Mouse (Mus musculus): Measurements from ENCODE around the gene Slc7a4. TPM values are rescaled to one million over a fixed set of nuclear protein-coding genes. Genes with fewer than 3 reads are reported as not detected.
A peak's percentile ranks its signal among the peaks of the same experiment; 100 is the strongest.

Slc7a4 gene
- polyA plus RNA-seq, 1 experiment: not detected

DNA sequence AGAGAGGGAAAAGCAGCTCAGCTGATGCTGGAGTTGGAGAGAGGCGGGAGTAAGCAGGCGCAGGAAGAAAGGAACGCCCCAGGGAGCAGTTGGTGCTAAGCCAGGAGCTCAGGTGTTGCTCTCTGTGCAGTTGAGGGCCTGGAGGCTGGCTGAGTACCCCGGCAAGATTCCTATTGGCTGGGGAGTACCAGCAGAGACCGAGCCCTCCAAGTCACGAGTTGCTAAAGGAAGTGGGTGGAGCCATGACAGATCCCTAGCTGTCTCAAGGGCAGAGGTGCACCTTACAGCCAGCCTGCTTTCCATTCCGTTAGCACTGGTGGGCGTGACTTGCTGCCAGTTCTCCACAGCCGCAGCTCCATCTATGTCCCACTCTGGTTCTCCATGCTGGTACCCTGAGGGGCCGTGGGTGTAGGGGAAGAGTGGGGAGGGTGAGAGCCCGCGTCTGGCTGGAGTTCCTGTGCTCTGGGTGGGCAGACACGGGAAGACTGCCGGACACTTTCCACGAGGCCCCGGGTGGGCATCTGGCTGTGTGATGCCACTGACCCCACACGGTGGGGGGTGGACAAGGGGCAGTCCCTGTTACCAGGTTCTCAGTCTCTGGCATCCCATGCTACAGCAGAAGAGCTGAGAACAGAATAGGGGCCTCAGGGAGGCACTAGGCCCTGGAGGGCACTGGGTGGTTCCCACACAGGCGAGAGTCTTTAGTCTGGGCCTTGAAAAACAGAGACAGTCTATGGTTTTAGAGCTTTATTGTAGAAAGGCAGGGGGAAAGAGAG is 28.9 kb downstream of the Slc7a4 start:
- Histone ChIP-seq H3K27ac (replicated peaks; ENCODE audit: low read depth, low read length) (no peak overlapping the region), H3K4me1 (ENCODE audit: control insufficient read depth, insufficient read depth, insufficient read length, low read length) (no peaks in the 10 kb centered on the region), H3K4me3 (ENCODE audit: insufficient read depth, low read depth, low read length) (peak overlapping the region; percentile 36)

DNA sequence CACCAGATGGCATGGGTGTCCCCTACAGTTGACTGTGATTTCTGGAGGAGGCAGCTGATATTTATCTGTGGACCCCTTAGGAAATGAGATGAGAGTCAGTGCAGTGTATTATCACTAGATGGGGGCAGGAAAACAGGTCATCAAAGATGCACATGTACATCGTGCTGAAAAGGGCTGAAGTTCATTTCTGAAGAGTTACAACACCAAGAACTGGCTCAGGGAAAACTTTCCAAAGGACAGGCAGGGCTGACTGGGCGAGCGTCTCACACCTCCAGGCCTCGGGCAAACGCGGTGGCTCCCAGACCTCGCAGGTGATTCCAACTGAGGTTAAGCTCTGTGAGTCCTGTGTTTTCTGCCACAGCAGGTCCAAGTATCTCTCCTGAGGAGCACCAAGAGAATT is 30.2 kb downstream of the Slc7a4 start:
- Histone ChIP-seq H3K27ac (replicated peaks; ENCODE audit: low read depth, low read length) (no peak overlapping the region), H3K4me3 (ENCODE audit: insufficient read depth, low read depth, low read length) (no peak overlapping the region), H3K4me1 (ENCODE audit: control insufficient read depth, insufficient read depth, insufficient read length, low read length) (no peaks in the 10 kb centered on the region)

DNA sequence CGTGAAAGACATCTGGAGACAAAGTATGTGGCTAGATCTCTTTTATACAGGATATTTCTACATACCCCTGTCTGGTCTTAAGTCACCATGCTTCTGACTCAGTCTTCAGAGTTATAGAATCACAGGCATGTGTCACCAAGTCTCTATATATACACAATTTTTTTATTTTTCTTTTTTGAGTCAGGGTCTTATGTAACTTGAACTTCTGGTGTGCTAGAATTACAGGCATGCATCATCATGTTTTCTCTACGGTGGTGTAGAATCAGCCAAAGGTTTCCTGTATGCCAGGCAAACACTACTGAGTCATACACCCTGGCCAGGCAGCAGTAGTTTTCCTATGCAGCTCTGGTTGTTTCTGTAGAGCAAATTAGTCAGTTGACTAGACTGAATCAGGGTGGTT is 40.4 kb downstream of the Slc7a4 start:
- Histone ChIP-seq H3K4me1 (ENCODE audit: control insufficient read depth, insufficient read depth, insufficient read length, low read length) (no peaks in the 10 kb centered on the region), H3K27ac (replicated peaks; ENCODE audit: low read depth, low read length) (no peak overlapping the region), H3K4me3 (ENCODE audit: insufficient read depth, low read depth, low read length) (no peak overlapping the region)

DNA sequence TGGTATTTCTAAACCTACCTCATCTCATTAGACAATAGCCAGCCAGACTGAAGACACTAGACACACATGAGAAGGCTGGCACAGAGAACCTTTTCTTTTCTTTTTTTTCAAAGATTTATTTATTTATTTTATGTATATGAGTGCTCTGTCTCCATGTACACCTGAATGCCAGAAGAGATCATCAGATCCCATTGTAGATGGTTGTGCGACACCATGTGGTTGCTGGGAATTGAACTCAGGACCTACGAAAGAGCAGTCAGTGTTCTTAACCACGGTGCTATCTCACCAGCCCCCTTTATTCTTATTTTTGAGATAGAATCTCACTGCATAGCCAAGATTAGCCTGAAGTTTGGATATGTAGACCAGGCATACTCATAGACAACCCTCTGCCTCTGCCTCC is 46.4 kb downstream of the Slc7a4 start:
- peaks cover 3% of the 10 kb centered on the region; the same call in 1 of the 2 replicates for H3K4me1 ChIP-seq (ENCODE audit: control insufficient read depth, insufficient read depth, insufficient read length, low read length)
- no peak overlapping the region for H3K27ac ChIP-seq (replicated peaks; ENCODE audit: low read depth, low read length)
- no peak overlapping the region for H3K4me3 ChIP-seq (ENCODE audit: insufficient read depth, low read depth, low read length)

DNA sequence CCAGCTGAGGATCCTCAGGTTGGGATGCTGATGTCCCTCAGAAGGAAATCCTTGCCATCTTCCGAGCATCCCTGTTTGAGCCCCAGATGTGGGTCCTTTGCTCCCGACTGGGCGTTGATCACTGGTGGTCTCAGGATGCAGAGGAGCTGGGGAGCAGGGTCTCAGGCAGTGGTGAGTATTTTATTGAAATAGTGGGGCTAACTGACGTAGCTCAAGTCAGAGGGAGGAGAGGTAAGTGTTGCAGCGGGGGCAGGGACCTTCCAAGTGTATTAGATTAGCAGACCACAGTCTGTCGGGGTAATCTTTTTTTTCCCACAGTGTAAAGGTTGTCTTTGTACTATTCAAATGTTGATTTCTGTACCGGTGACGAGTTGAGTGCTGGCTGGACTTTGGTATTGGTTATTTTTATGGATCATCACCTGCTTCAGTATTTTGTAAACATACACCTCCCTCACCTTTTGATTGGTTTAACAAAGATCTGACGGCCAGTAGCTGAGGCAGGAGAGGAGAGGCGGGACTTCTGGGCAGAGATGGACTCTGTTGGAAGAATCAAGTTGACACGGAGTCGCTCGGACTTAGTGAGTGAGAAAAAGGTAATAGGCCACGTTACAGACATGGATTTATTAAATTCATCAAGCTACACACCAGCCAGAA is 50.2 kb downstream of the Slc7a4 start:
- Histone ChIP-seq H3K27ac (replicated peaks; ENCODE audit: low read depth, low read length) (no peak overlapping the region), H3K4me1 (ENCODE audit: control insufficient read depth, insufficient read depth, insufficient read length, low read length) (peaks cover 8% of the 10 kb centered on the region; the same call in 1 of the 2 replicates), H3K4me3 (ENCODE audit: insufficient read depth, low read depth, low read length) (no peak overlapping the region)

DNA sequence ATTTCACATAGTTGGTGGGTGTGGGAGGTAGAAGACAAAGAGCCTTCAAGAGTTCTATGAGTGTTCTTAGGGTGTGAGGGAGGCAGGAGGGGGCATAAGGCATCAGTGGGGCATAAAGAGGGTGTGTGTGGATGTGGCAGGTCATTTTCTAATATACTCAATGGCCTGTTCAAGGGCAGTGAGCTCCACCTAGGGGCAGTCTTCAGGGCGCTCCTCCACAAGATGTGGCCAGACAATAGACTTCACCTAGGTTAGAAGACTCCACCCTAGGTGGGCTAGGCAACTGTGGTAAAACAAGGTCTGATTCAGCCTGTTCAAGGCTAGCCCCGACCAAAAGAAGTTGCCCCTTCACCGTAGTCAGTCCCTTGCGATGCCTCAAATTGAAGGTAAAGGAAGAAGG is 50.7 kb downstream of the Slc7a4 start:
- H3K4me3 ChIP-seq (ENCODE audit: insufficient read depth, low read depth, low read length): no peak overlapping the region
- no peak overlapping the region for H3K27ac ChIP-seq (replicated peaks; ENCODE audit: low read depth, low read length)
- peaks cover 8% of the 10 kb centered on the region; the same call in 1 of the 2 replicates for H3K4me1 ChIP-seq (ENCODE audit: control insufficient read depth, insufficient read depth, insufficient read length, low read length)

DNA sequence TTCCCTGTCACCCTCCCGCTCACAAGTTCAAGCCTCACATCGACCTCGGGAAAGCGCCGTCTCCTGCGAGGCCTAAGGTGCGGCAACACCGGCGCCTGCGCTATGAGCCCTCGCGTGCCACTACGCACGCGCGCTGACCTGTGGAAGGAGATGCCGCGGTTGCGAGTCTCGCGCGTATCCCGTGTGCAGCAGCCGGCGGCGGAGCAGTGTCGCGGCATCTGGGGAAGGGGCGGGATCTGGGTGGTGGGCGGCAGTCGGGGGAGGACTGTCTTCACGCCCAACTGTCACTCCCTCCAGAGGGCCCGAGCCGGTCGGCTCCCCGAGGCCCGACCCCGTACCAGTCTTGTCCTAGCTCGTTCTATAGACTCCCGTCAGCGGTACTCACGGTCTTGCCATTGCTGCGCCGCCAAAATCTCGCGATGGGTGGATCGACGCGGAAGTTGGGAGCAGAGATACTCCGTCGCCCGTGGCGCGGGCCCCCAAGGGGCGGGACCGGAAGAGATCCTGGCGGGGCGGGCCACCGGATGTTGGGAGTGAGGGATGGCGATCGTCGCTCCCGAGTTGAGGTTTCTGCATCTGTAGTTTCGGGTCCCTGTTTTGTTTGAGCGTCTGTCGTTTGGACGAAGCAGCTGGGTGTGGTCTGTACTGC is 52.2 kb downstream of the Slc7a4 start, which contains the start of gene Thap7:
TSS of gene Thap7 (minus strand) at position 497 of the 649 bp plus-strand sequence.
- peak within 1 kb of the TSS; percentile 71 for H3K4me3 ChIP-seq (ENCODE audit: insufficient read depth, low read depth, low read length)
- peaks cover 8% of the 10 kb centered on the region; the same call in 1 of the 2 replicates for H3K4me1 ChIP-seq (ENCODE audit: control insufficient read depth, insufficient read depth, insufficient read length, low read length)
- peak within 1 kb of the TSS; percentile 61 for H3K27ac ChIP-seq (replicated peaks; ENCODE audit: low read depth, low read length)

DNA sequence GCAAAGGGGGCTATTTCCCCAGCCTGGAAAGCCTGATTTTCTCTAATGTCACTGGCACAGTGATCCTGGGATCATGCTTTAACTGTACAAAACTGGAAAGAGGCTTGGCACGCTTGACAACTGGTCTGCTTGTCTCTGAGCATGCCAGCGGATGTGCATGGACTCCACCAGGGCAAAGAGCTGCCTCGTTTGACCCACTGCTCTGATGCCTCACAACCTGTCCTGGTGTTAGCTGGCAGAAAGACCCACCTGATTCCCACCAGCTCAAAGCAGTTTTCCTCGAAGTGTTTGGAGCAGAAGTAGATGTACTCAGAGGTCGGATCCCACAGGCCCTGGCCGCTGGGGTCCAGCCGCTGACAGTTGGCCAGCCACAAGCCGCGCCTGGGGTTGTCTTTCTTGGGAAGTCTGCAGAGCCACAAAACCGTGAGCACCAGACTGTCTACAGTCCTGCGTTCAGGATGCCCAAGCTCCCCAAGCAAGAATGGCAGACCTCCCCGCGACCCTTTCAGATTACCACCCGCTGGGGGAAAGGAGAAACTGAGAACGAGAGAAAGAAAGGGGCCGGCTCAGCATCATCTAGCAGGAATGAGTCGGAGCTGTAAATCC is 52.9 kb downstream of the Slc7a4 start:
- Histone ChIP-seq H3K27ac (replicated peaks; ENCODE audit: low read depth, low read length) (peak overlapping the region; percentile 50), H3K4me3 (ENCODE audit: insufficient read depth, low read depth, low read length) (peak overlapping the region; percentile 71), H3K4me1 (ENCODE audit: control insufficient read depth, insufficient read depth, insufficient read length, low read length) (peaks cover 8% of the 10 kb centered on the region; the same call in 1 of the 2 replicates)

DNA sequence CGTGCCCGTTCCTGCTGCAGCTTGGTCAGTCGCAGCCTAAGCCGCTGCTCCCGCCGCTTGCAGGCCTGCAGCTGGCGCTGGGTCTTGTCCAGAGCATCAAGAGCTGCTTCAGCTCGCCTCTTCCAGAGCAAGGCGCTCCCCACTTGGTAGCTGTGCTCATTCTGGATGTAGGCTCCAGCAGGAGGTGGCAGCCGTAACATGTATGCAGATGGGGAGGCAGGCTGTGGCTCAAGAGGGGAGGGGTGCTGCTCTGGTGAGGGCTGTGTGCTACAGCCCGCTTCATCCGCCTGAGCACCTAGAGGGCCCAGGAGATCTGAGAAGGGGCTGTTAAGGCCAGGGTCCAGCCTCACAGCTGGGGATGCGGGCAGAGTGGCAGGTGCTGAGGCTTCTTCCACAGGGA is 54.7 kb downstream of the Slc7a4 start:
- no peak overlapping the region for H3K27ac ChIP-seq (replicated peaks; ENCODE audit: low read depth, low read length)

DNA sequence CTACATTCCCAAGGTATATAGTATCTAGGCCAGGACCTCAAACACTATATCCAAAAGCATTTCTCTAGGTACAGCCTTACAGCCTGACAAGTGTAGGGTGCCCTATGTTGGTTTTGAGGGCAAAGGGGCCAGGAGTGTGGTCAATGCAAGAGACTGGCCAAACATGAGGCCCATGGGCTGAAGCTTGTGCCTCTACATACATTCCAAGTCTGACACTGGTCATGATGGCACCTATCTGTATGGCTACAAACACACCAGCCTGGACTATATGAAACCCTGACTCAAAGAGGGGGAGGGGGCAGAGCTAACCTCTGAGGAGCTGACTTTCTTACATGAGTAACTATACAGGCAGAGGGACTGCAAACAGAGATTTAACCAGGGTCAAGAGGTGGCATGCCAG is 55.4 kb downstream of the Slc7a4 start:
- no peak overlapping the region for H3K27ac ChIP-seq (replicated peaks; ENCODE audit: low read depth, low read length)
- peaks cover 8% of the 10 kb centered on the region; the same call in 1 of the 2 replicates for H3K4me1 ChIP-seq (ENCODE audit: control insufficient read depth, insufficient read depth, insufficient read length, low read length)
- no peak overlapping the region for H3K4me3 ChIP-seq (ENCODE audit: insufficient read depth, low read depth, low read length)

More for the DNA sequence above, 54.7 kb downstream of the Slc7a4 start:
- H3K4me3 ChIP-seq (ENCODE audit: insufficient read depth, low read depth, low read length): no peak overlapping the region
- H3K4me1 ChIP-seq (ENCODE audit: control insufficient read depth, insufficient read depth, insufficient read length, low read length): peaks cover 8% of the 10 kb centered on the region; the same call in 1 of the 2 replicates

DNA sequence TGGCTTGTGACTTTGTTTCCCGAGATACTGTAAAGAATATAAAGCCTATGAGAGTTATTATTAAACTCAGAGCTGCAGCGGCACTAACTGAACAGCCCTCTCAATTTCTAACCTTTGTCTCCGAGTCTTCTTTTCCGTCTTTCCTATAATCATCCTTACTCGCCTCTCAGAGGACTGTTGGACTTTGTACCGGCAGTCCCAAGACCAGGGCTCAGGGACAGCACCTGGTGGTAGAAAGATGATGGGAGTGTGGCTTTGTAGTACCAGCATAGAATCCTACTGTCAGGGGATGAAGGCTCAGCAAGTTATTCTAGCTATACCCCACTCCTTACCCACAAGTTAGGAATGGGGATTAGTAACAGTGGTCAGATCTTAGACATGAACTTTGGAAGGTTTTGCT is 56.8 kb downstream of the Slc7a4 start:
- Histone ChIP-seq H3K4me1 (ENCODE audit: control insufficient read depth, insufficient read depth, insufficient read length, low read length) (peaks cover 3% of the 10 kb centered on the region; the same call in 1 of the 2 replicates), H3K27ac (replicated peaks; ENCODE audit: low read depth, low read length) (no peak overlapping the region), H3K4me3 (ENCODE audit: insufficient read depth, low read depth, low read length) (no peak overlapping the region)

DNA sequence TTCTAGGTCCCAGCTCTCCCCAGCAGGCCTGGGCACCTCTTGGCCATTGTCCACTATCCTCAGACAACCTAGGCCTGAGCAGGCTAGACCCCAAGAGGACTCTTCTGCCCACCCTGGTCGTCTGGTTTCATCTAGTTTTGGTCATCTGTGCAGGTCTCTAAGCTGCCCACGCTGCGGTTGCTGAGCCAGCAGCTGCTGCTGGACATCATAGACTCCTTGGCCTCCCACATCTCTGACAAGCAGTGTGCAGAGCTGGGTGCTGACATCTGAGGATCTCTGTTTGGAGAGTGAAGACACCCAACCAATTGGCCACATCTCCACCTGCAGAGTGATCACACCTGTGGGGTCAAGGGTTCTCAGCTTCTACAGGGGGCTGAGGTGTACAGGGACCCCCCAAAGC is 57.5 kb downstream of the Slc7a4 start:
- Histone ChIP-seq H3K4me1 (ENCODE audit: control insufficient read depth, insufficient read depth, insufficient read length, low read length) (peaks cover 3% of the 10 kb centered on the region; the same call in 1 of the 2 replicates), H3K27ac (replicated peaks; ENCODE audit: low read depth, low read length) (no peak overlapping the region), H3K4me3 (ENCODE audit: insufficient read depth, low read depth, low read length) (no peak overlapping the region)

DNA sequence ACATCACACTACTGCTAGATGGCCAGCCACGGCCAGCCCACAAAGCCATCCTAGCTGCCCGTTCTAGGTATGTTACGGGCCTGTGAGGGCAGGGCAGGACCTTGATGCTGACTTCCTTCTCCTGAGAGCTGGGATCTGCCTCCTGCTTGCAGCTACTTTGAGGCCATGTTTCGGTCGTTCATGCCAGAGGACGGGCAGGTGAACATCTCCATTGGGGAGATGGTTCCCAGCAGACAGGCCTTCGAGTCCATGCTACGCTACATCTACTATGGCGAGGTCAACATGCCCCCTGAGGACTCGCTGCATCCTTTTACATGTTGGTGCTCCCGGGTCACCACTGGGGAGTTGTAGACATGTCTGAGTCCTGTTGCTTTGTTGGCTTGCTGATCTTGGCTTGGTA is 58.9 kb downstream of the Slc7a4 start:
- Histone ChIP-seq H3K27ac (replicated peaks; ENCODE audit: low read depth, low read length) (no peak overlapping the region), H3K4me3 (ENCODE audit: insufficient read depth, low read depth, low read length) (no peak overlapping the region), H3K4me1 (ENCODE audit: control insufficient read depth, insufficient read depth, insufficient read length, low read length) (no peaks in the 10 kb centered on the region)
